Mouse (Mus musculus) 3134 (cell line): ENCODE measurements around the gene Ier5l.
A peak's percentile ranks its signal among the peaks of the same experiment; 100 is the strongest.

ENCODE experiments used
- DNase-seq: peaks from one replicate; pipeline ENCODE4 v3.0.0-alpha.2; 2011; ENCODE audit warnings: low spot score; ENCODE audit not compliant: insufficient read length; ENCODE audit errors: extremely low read depth

Gene Ier5l

GRCm38 (mm10) chr2:30470143-30470946, 3.7 kb downstream of the Ier5l start:
- peak; percentile 88 for DNase-seq

DNA sequence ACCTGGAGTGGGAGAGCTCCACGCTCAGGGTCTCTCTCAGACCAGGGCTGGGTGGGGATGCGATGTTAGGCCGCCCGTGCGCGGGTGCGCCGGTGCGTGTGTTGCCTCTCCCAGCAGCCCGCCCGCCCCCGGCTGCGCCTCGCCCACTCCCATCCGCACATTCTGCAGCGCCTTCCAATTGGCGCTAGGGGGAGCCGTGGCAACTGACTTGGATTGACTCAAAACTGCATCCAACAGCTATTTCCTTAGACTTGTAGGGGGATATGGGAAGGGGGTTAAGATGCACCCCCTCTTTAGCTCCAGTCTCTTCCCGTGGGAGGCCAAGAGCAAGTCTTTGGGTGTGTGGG, 4.2 kb downstream of the Ier5l start:
- peak; percentile 78 for DNase-seq

DNA sequence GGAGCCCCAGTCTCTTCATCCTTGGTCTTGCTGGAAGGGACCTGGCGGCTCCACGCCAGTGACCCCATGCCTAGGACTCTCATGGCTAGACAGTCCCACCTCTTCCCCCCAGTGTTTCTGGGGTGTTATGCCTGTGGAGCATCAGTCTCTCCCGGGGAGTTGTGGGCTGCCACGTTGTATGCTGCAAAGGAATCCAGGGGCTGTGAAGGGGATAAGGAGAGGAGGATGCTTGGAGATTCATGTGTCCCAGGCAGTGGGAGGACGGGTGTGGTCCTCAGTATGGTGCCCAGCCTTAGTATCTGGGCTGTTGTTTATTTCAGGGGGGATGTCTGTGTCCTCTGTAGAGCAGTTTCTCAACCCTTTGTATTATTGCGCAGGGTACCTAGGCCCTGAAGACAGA, 5.0 kb downstream of the Ier5l start:
- DNase-seq = no peak

DNA sequence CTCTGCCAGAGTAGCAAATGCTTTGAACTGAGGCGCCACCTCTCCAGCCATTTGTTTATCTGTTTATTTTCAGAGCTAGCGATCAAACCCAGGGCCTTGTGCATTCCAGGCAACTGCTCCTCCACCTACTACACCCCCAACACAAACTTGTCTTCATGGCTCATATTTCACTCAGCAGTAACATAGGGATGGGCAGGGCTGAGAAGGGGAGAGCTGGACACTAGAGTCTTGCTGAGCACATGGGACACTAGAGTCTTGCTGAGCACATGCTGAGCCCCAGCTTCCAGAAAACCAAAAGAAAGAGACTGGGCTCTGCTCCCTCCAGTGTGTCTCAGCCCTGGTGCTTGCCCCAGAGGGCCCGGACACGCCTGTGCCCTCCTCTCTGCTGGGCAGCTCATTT, 7.2 kb downstream of the Ier5l start:
- DNase-seq = no peak

- no peak for DNase-seq
Measured at GRCm38 (mm10) chr2:30464411-30464810, 9.6 kb downstream of the Ier5l start.

DNA sequence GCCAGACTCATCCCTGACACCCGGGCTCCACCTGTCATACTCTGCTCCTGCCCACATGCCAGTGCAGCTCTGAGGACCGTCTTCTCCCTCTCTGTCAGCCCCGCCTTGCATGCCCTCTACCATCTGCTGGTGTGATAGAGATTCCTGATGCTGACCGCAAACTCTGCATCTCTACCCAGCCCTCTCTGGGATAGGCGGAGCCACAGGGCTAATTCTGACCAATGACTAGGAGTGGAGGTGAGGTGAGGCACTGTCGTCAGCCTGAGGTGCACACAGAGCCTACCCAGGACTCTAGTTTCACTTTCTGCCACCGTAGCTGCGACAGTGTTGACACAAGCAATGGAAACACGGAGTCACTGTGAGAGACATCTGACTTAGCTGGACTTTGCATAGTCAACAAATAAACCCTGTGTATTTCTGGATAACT, 10.1 kb downstream of the Ier5l start:
- peak; percentile 84 for DNase-seq

DNA sequence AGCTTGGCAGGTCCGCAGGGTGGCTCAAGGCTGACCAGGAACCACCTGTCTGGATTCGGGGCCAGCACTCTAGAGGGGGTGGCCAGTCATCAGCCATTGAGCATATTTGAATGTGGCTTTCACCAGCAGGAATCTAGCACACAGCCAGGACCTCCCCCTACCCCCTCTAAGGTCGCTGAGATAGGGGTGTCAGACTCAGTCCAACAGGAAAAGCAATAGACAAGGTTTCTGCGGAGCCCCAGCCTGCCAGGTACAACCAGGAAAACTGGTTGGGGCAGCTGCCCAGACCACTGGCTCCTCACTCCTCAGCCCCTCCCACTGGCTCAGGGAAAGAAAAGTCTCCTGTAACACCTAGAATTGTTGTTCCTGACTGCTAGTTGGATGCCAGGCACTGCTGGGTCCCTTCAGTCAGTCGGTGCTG, 10.7 kb downstream of the Ier5l start:
- DNase-seq = no peak

GRCm38 (mm10) chr2:30459241-30459640, 14.8 kb downstream of the Ier5l start:
- DNase-seq = no peak

DNA sequence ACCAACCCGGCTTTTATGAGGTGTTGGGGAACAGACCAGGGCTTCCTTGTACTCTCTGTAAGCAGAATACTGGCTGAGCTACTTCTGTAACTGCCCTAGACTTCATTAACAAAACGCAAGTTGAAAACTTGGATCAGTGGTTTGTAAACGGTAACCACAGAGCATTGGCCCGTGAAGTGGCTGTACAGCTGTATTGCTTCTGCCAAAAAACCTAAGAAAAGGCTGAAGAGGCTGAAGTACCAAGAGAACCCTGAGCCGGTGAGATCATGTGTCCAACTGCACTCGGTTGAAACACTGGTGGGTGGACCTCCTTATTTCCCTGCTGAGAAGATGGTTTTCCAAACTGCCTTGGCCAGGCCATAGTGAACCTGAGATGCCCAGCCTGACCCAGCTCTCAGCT, 15.7 kb downstream of the Ier5l start:
- no peak for DNase-seq

DNA sequence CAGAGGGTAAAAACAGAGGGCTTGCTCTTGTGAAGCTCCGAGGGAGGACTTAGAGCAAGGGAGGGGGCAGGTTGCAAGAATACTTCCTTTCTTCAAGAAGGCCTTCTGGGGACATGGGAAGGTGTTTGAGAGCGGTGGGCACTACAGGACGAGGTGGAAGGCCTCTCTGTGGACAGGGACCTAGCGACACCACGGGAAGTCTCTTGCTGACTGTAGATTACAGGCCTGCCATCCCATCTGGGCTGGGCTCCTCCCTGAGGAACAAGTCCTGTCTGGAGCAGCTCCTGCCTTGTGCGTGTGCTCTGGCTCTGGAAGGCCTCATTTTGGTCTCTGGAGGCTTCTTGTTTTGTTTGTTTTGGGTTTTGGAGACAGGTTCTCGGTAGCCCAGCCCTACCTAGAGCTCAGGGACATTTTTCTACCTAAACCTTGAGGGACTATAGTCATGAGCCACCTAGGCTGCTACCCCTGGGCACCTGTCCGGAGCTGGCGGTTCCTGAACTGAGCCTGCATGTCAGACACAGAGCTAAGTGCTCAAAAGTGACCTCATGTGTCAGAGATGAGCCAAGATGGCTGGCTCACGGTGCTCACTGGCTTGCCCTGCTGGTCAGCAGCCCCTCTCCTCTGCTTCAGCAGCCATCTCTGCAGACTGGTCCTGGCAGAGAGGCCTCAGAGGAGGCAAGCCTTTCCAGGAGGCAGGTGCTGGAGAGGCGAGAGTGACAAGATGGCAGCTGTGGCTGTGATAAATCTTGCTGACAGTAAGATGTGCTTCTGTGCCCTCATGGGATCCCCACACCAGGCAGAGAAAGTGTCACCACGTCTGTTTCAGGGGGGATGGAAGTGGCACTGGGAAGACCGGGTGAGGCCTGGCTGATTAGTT, 17.7 kb downstream of the Ier5l start:
- DNase-seq = no peak

DNA sequence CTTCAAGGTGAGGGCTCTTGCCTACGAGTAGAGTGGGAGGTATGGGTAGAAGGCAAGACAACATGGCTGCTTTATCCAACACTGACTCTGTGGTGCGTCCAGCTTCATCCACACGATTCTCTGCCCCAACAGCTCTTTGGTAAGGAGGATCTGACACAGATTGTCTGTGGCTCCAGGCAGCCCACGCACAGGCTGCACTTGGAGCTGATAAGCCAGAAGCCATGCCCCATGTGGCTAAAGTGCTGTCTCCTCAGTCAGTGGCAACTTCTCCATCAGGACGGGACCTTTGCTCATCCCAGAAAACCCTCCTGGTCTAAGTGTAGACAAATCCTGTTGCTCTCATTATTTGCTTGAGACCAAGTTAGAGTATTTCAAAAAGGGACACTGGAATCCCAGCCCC, 19.4 kb downstream of the Ier5l start:
- no peak for DNase-seq

GRCm38 (mm10) chr2:30453570-30453969, 20.4 kb downstream of the Ier5l start:
- no peak for DNase-seq

DNA sequence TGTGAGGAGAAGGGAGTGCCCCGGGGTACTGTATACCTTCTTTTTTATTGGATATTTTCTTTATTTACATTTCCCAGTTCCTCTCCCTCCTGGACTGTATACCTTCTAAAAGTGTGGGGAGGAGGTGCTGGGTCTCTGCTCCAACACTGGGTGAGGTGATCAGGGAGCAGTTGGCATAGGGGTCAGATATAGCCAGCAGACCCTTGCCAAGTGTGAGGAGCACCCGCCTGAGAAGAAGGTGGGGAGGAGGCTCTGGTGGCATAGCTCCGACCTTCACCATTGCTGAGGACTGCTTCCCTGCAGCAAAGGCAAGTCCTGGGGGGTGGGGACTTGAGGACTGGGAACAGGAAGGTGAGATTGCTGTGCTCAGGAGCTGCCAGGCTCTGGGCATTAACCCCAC, 22.5 kb downstream of the Ier5l start:
- no peak for DNase-seq

DNA sequence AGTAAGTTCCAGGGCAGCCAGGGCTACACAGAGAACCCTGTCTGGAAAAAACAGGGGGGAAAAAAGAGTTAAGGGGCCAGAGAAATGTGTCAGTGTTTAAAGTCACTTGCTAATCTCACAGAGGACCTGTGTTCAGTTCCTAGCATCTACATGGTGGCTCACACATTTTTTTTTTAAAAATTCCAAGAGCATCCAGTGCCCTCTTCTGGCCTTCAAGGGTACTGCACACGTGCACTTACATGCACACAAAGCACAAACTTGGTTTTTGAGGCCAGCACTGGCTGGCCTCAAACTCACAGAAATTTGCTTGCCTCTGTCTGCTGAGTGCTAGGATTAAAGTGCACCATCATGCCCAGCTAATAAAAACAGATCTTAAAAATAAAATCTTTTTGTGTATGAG, 23.5 kb downstream of the Ier5l start:
- DNase-seq = no peak

- DNase-seq = no peak
Measured at GRCm38 (mm10) chr2:30448371-30448770, 25.6 kb downstream of the Ier5l start.

DNA sequence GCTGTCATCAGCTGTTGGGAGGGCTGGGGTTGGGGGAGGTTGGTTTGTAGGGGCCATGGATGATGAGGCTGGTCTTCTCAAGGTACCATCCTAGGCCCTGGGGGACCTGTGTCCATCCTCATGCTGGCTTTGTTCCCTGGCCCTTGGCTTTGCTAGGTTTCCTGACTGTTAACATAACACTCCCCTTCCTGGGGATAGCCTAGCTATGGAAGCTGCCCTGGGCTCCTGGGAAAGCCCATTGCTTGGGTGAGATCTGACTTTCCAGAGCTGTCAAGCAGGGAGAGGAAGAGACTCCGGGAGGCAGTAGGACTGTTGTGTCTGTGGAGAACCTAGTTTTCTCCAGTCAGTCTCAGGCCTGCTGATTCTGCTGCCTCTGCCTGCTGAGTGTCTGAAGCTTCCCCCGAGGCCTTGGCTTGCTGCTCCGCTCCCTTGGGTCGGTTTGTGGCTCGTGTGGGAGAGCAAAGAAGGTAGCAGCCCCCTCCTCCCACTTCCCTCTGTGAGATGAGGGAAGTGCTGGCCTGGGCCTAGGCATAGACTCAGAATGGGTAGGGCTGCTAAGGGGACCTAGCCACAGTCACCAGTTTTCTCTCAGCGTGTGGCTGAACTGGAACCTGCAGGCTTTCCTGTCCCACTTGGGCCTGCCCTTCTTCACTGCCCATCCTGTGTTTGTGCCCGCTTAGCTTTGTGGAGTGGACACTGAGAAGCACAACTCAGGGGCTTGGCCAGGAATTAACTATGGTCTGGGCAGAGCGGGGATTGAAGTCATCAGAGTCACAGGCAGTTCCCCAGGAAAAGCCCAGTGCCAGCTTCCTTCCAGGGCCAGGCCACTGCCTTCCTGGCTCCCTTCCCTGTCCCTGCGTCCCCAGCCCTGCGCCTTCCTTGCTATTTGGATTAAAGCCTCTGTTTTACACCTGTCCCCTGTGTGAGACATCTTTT, 26.9 kb downstream of the Ier5l start:
- no peak for DNase-seq

- DNase-seq = peak; percentile 69
Measured at GRCm38 (mm10) chr2:30445312-30445711, 28.7 kb downstream of the Ier5l start.

- no peak for DNase-seq
Measured at GRCm38 (mm10) chr2:30444450-30444849, 29.6 kb downstream of the Ier5l start.

DNA sequence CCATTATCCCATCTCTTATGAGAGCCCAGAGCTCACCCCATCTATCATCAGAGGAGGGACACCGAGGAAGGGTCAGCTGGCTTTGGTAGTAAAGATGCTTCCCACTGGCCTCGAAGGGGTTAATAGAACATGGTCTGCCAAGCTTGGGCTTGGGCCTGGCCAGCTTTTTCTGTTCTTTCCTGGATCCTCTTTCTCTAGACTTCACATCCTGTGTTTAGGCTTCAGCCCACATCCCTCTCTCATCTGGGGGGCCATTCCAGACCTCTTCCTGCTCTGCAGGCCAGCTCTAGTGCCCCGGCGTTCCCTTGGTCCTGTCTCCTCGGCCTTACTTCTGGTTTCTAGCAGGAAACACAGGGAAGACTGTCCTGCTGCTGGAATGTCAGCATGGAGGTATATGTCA, 30.0 kb downstream of the Ier5l start:
- DNase-seq = no peak

- DNase-seq = no peak
Measured at GRCm38 (mm10) chr2:30443281-30443680, 30.7 kb downstream of the Ier5l start.

DNA sequence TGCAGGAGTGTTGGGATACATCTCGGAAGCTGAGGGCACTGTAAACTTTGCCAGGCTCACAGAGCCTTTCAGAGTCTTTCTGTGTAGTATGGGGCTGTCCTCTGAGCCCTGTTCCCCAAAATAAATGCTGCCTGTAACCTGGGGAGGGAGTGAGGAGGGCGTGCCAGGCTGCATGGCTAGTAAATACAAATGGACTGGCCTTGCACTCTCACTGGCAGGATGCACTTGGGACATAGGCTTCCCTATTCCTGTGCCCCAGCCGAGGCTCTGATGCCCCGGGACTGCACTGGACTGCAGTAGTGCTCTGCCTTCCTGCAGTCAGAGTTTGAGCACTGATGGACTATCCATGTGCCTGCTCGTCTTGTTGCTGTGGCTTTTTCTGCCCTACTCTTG, 31.5 kb downstream of the Ier5l start:
- no peak for DNase-seq
